Mouse (Mus musculus) E14TG2a.4 (cell line): ENCODE data around the gene Hnrnpll.
A peak's percentile ranks its signal among the peaks of the same experiment; 100 is the strongest.

Experiments
- CTCF ChIP-seq: conservative IDR thresholded peaks from 2 replicates; pipeline ENCODE4 v1.5.1; 2014; ENCODE audit warnings: low read length
- NANOG ChIP-seq: IDR thresholded peaks from 2 replicates; pipeline ENCODE4 v1.6.1; 2014; ENCODE audit warnings: borderline replicate concordance, low read length, mixed read lengths

DNA sequence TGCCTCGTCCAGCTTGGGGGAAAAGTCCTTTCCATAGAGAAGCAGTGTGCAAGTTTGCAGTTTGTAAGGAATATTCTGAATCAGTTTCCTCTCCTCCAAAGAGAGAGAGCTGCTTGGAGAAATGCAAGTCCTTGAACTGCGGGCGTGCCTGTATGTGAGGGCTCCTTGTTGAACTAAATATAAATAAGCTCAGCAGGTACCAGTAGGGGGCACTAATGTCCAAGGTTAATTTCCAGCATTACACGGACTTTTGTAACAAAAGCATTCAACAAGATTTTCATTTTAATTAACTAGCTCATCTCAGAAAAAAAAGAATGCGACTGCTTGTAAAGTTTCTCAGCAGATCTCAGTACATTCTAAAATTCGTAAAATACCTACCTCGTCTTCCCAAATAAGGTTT, 13.9 kb downstream of the Hnrnpll start:
- TF ChIP-seq CTCF, result peak; percentile 64
- TF ChIP-seq NANOG, result no peak
